Mouse (Mus musculus) stomach, adult 2 months (tissue): ENCODE results near the gene Gm9495. TPM values are rescaled to one million over a fixed set of nuclear protein-coding genes. Genes with fewer than 3 reads are reported as not detected.

Experiments used
- polyA plus RNA-seq: library from polyadenylated mRNA; depleted of rRNA; stranded (reverse); fragments of >200 nt; gene quantifications from 2 replicates; pipeline ENCODE4 v1.2.3, GENCODE M21; 2012; rRNA removed

Gene Gm9495
- not detected in 2 replicates for polyA plus RNA-seq

GRCm38 (mm10) chr8:69453465-69453864 is at the start of gene Gm9495:
Gm9495 (minus strand) TSS chr8:69453565.

Other genes with a start within 250 kb of the Gm9495 start
- 0.18 and 0.45 TPM in 2 replicates for gene Zfp930, start 244.5 kb downstream of the Gm9495 start, polyA plus RNA-seq
- gene D130040H23Rik, start 182.5 kb downstream of the Gm9495 start, polyA plus RNA-seq = not detected in 2 replicates
- not detected in 2 replicates for gene Gm7697, start 69.4 kb upstream of the Gm9495 start, polyA plus RNA-seq
- gene Zfp868, start 172.0 kb upstream of the Gm9495 start, polyA plus RNA-seq = 1.1 and 1.8 TPM in 2 replicates
- gene Zfp964, start 200.9 kb upstream of the Gm9495 start, polyA plus RNA-seq = 0.06 and 0.08 TPM in 2 replicates